Mouse (Mus musculus): Measurements from ENCODE around the gene Robo3. TPM values are rescaled to one million over a fixed set of nuclear protein-coding genes. Genes with fewer than 3 reads are reported as not detected.

The Robo3 gene
- total and polyA plus RNA-seq, 2 experiments from 2014 or later = 0.12 TPM; not detected in 1

DNA sequence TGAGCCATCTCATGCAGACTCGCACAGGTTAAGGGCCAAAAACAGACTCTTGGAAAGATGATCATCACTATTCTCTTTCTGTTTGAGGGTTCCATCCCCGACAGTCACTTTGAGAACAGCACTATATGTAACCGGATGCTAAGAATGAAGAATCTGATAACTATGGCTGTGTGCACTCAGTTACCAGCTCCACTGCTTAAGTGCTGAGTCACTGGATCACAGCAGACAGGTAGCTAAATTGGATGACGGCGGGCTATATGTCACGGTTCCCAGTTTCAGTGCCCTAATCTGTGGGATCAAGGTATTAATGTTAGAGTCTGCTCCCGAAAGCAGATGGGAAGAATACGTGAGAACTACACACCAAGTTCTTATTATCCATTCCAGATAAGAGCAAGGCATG, 22.8 kb upstream of the Robo3 start:
- no peak for TF ChIP-seq EP300 (IDR thresholded peaks at IDR 0.05; ENCODE audit: low read depth)
- no peak for TF ChIP-seq CTCF (IDR thresholded peaks at IDR 0.05; ENCODE audit: low read depth)
- ATAC-seq (ENCODE audit: insufficient read depth, low read depth) = no peak
- H3K4me2 ChIP-seq (ENCODE audit: low read depth, low read length) = no peak overlapping the region
- DNase-seq (ENCODE audit: low spot score) = no peak
- WGBS = 7% methylated on average over 8 of the region's 8 CpGs
- peaks cover 92% of the 10 kb centered on the region for H3K27me3 ChIP-seq (ENCODE audit: control insufficient read depth, insufficient read depth, low read length)
- no peak overlapping the region for H3K4me3 ChIP-seq (ENCODE audit: low read depth, low read length)
- H3K9me3 ChIP-seq (replicated peaks; ENCODE audit: control insufficient read depth, low read length) = no peaks in the 10 kb centered on the region
- H3K36me3 ChIP-seq (replicated peaks; ENCODE audit: control insufficient read depth, insufficient read depth, low read length) = no peaks in the 10 kb centered on the region
- H3K4me1 ChIP-seq (ENCODE audit: control insufficient read depth, insufficient read depth) = peaks cover 11% of the 10 kb centered on the region; the same call in 1 of the 2 replicates
- H3K27ac ChIP-seq (ENCODE audit: low read depth) = no peak overlapping the region
- no peak overlapping the region for H3K9ac ChIP-seq (replicated peaks; ENCODE audit: low read depth, low read length)

DNA sequence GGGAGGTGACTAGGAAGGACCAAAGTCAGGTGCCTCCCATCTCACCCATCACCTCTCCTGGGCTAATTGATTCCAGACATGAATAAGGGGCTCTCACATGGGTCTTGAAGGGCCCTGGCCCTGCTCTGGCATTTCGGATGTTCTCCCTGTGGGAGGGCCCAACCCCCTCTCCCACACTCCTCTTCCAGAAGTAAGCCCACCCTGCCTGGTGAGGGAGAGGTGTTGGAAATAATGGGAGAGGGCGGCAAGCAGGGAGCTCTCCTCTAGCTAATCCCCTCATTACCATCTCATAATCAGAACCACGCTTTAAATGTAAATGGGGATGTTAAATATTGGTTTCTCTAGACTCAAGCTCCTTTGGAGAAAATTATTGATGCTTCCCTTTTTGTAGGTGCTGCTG, 21.9 kb upstream of the Robo3 start:
- Histone ChIP-seq H3K4me3 (ENCODE audit: low read depth, low read length) (no peak overlapping the region), H3K36me3 (replicated peaks; ENCODE audit: control insufficient read depth, insufficient read depth, low read length) (no peaks in the 10 kb centered on the region), H3K4me2 (ENCODE audit: low read depth, low read length) (no peak overlapping the region), H3K9me3 (replicated peaks; ENCODE audit: control insufficient read depth, low read length) (no peaks in the 10 kb centered on the region), H3K4me1 (ENCODE audit: control insufficient read depth, insufficient read depth) (0 out of 2 replicates have a peak, but pooled peaks cover 3% of the 10 kb centered on the region), H3K9ac (replicated peaks; ENCODE audit: low read depth, low read length) (no peak overlapping the region), H3K27ac (ENCODE audit: low read depth) (no peak overlapping the region), H3K27me3 (ENCODE audit: control insufficient read depth, insufficient read depth, low read length) (peaks cover 89% of the 10 kb centered on the region)
- TF ChIP-seq EP300 (IDR thresholded peaks at IDR 0.05; ENCODE audit: low read depth) (no peak), CTCF (IDR thresholded peaks at IDR 0.05; ENCODE audit: low read depth) (no peak)
- DNase-seq (ENCODE audit: low spot score) (no peak), ATAC-seq (ENCODE audit: insufficient read depth, low read depth) (no peak)
- 42% methylated on average over 3 of the region's 3 CpGs for WGBS

DNA sequence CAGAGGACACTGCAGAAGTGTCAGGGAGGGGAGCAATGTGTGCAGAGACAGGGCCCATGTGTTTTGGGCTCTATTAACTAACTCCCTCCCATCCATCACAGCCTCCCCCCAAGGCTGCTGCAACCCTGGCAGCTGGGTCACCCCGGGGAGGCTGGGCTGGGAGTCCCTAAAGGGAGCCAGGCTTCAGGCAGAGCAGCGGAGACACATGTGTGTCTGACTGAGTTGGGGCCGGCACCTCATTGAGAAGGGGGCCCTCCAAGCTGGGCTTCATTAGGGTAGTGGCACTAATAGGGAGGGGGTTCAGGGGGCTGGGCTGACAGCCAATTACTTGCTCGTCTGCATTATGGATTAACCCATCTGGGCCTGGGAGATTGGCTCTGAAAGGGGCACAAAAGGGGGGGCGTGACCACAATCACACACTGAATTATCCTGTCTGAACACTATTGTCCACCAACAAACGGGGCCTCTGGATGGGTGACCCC, 21.0 kb upstream of the Robo3 start:
- 28% methylated on average over 6 of the region's 6 CpGs for WGBS
- Histone ChIP-seq H3K27ac (ENCODE audit: low read depth) (no peak overlapping the region), H3K36me3 (replicated peaks; ENCODE audit: control insufficient read depth, insufficient read depth, low read length) (no peaks in the 10 kb centered on the region), H3K27me3 (ENCODE audit: control insufficient read depth, insufficient read depth, low read length) (peaks cover 81% of the 10 kb centered on the region), H3K4me1 (ENCODE audit: control insufficient read depth, insufficient read depth) (no peaks in the 10 kb centered on the region), H3K4me3 (ENCODE audit: low read depth, low read length) (no peak overlapping the region), H3K9ac (replicated peaks; ENCODE audit: low read depth, low read length) (no peak overlapping the region), H3K9me3 (replicated peaks; ENCODE audit: control insufficient read depth, low read length) (no peaks in the 10 kb centered on the region), H3K4me2 (ENCODE audit: low read depth, low read length) (no peak overlapping the region)
- ATAC-seq (ENCODE audit: insufficient read depth, low read depth) (no peak), DNase-seq (ENCODE audit: low spot score) (no peak)
- TF ChIP-seq EP300 (IDR thresholded peaks at IDR 0.05; ENCODE audit: low read depth) (no peak), CTCF (IDR thresholded peaks at IDR 0.05; ENCODE audit: low read depth) (no peak)

DNA sequence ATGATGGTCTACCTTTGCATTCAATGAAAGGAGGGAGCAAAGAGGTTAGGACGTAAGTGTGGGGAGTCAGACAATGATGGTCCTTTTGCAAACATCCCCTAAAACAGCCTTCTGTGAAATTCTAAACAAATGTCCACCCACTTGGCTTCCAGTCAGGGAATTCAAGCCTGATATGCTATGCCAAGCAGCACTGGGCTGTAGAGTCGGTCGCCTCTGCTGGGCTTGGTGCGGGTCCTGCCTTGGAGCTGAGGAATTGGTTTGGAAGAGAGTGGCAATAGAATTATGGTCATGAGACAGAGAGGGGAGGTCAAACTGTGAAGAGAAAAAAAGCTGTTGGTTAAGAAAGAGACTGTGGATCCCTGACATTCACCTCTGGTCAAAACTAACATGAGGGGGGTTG, 20.3 kb upstream of the Robo3 start:
- Histone ChIP-seq H3K4me1 (ENCODE audit: control insufficient read depth, insufficient read depth) (no peaks in the 10 kb centered on the region), H3K4me2 (ENCODE audit: low read depth, low read length) (no peak overlapping the region), H3K36me3 (replicated peaks; ENCODE audit: control insufficient read depth, insufficient read depth, low read length) (no peaks in the 10 kb centered on the region), H3K27ac (ENCODE audit: low read depth) (no peak overlapping the region), H3K9me3 (replicated peaks; ENCODE audit: control insufficient read depth, low read length) (no peaks in the 10 kb centered on the region), H3K27me3 (ENCODE audit: control insufficient read depth, insufficient read depth, low read length) (peaks cover 74% of the 10 kb centered on the region), H3K9ac (replicated peaks; ENCODE audit: low read depth, low read length) (no peak overlapping the region), H3K4me3 (ENCODE audit: low read depth, low read length) (no peak overlapping the region)
- WGBS = 54% methylated on average over 4 of the region's 4 CpGs
- DNase-seq (ENCODE audit: low spot score) = no peak
- no peak for ATAC-seq (ENCODE audit: insufficient read depth, low read depth)
- TF ChIP-seq EP300 (IDR thresholded peaks at IDR 0.05; ENCODE audit: low read depth) (no peak), CTCF (IDR thresholded peaks at IDR 0.05; ENCODE audit: low read depth) (no peak)

DNA sequence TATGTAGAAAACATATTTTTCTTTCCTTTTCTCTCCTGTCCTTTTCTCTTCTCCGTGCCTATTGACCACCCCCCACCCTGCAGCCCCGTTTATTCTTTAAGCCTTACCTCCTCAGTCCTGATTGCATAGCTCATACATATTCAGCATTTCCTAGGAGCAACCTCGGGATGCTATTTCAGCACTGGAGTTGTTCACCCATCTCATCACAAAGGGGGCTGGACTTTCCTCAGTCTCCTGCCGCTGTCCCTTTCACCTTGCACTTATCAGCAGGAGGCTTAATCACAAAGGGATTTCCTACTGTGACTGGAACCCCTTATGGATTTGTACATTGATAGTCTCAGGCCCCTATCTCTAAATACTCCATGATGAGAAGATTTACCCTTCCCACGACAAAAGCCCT, 19.4 kb upstream of the Robo3 start:
- TF ChIP-seq CTCF (IDR thresholded peaks at IDR 0.05; ENCODE audit: low read depth) = no peak
- TF ChIP-seq EP300 (IDR thresholded peaks at IDR 0.05; ENCODE audit: low read depth) = no peak
- no peak overlapping the region for H3K4me3 ChIP-seq (ENCODE audit: low read depth, low read length)
- WGBS = 2% methylated on average over 5 of the region's 5 CpGs
- H3K36me3 ChIP-seq (replicated peaks; ENCODE audit: control insufficient read depth, insufficient read depth, low read length) = no peaks in the 10 kb centered on the region
- H3K9ac ChIP-seq (replicated peaks; ENCODE audit: low read depth, low read length) = no peak overlapping the region
- no peaks in the 10 kb centered on the region for H3K9me3 ChIP-seq (replicated peaks; ENCODE audit: control insufficient read depth, low read length)
- DNase-seq (ENCODE audit: low spot score) = no peak
- H3K27me3 ChIP-seq (ENCODE audit: control insufficient read depth, insufficient read depth, low read length) = peaks cover 65% of the 10 kb centered on the region
- no peaks in the 10 kb centered on the region for H3K4me1 ChIP-seq (ENCODE audit: control insufficient read depth, insufficient read depth)
- no peak overlapping the region for H3K4me2 ChIP-seq (ENCODE audit: low read depth, low read length)
- H3K27ac ChIP-seq (ENCODE audit: low read depth) = no peak overlapping the region
- ATAC-seq (ENCODE audit: insufficient read depth, low read depth) = no peak

Measured in heart, postnatal 0 days (tissue).